Mouse (Mus musculus) hindbrain, embryonic 16.5 days (tissue): ENCODE data around the gene Cyp4f14. TPM values are rescaled to one million over a fixed set of nuclear protein-coding genes. Genes with fewer than 3 reads are reported as not detected.
"Not testable (repeated sequence)": the region's sequence is repeated elsewhere in the genome, so short reads cannot be mapped to it uniquely, and the experiment has no call there.

Experiments used
- ATAC-seq: fragments of 200-750 bp; cut with Nextera tagmentation; 2 replicates; pipeline ENCODE4 v1.8.0; 2017; ENCODE audit warnings: moderate TSS enrichment, moderate library complexity
- H3K27ac ChIP-seq: fragments of 300-500 bp; sonication (generic); 2 replicates; pipeline ENCODE4 v1.5.1; 2014; ENCODE audit warnings: low read depth, mild to moderate bottlenecking, control low read depth, low read length, moderate library complexity
- H3K27me3 ChIP-seq: fragments of 300-500 bp; sonication (generic); replicated peaks from 2 replicates; pipeline ENCODE4 v1.6.1; 2014; ENCODE audit warnings: low read length; ENCODE audit not compliant: control insufficient read depth, insufficient read depth
- H3K36me3 ChIP-seq: fragments of 300-500 bp; sonication (generic); 2 replicates; pipeline ENCODE4 v1.6.1; 2014; ENCODE audit warnings: mild to moderate bottlenecking, low read length, moderate library complexity, mixed read lengths; ENCODE audit not compliant: control insufficient read depth, insufficient read depth
- H3K4me1 ChIP-seq: fragments of 300-500 bp; sonication (generic); 2 replicates; pipeline ENCODE4 v1.6.1; 2014; ENCODE audit warnings: low read depth, low read length; ENCODE audit not compliant: control insufficient read depth, insufficient read depth
- H3K4me2 ChIP-seq: fragments of 300-500 bp; sonication (generic); 2 replicates; pipeline ENCODE4 v1.6.1; 2014; ENCODE audit warnings: mild to moderate bottlenecking, low read length, control low read depth, moderate library complexity
- H3K4me3 ChIP-seq: fragments of 300-500 bp; sonication (generic); 2 replicates; pipeline ENCODE4 v1.5.1; 2014; ENCODE audit warnings: mild to moderate bottlenecking, low read length, control low read depth, moderate library complexity
- H3K9ac ChIP-seq: fragments of 300-500 bp; sonication (generic); 2 replicates; pipeline ENCODE4 v1.6.1; 2014; ENCODE audit warnings: low read depth, mild to moderate bottlenecking, control low read depth, low read length, moderate library complexity
- H3K9me3 ChIP-seq: fragments of 300-500 bp; sonication (generic); 2 replicates; pipeline ENCODE4 v1.6.1; 2014; ENCODE audit warnings: mild to moderate bottlenecking, low read length, moderate library complexity; ENCODE audit not compliant: control insufficient read depth
- WGBS: fragments of 180-500 bp; shearing (Covaris S2); extraction: QIAGEN DNeasy Blood & Tissue Kit; methylation state at CpG from one replicate; pipeline ENCODE4 v1.1.7; 2014; 5-methylcytosine and 5-hydroxymethylcytosine counted together
- polyA plus RNA-seq: library from polyadenylated mRNA; unstranded; fragments of >200 nt; fragmentation: Nextera tagmentation; extraction: Ambion mirVana; gene quantifications from 2 replicates; pipeline ENCODE4 v1.2.1, GENCODE M21; 2015

Cyp4f14 gene
- polyA plus RNA-seq, 1 experiment from 2014 or later = not detected

DNA sequence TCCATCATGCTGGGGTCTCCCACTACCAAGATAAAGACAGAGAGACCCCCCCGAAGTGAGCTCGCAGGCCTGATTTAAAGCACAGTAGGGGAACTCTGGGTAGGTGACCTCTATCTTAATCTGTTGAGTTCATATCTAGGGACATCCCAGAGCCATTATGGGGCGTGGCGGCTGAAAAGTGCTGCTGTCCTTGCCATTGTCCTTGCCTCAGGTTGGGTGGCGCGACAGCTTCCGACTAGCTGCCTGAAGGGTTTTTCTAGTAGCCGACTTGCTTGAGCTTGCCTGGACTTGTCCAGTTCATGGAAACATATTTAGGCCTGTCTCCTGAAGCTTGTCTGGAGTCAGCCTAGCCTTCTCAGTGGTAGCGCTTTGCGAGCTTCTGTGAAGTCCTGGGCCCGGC, 38.4 kb downstream of the Cyp4f14 start:
- no peaks in the 10 kb centered on the region for H3K9me3 ChIP-seq
- no peak for ATAC-seq
- H3K4me2 ChIP-seq = no peak overlapping the region
- WGBS = 95% methylated on average over 11 of the region's 11 CpGs
- no peaks in the 10 kb centered on the region for H3K4me1 ChIP-seq
- H3K9ac ChIP-seq = no peak overlapping the region
- H3K27ac ChIP-seq = no peak overlapping the region
- H3K36me3 ChIP-seq = peaks cover 29% of the 10 kb centered on the region
- no peaks in the 10 kb centered on the region for H3K27me3 ChIP-seq
- H3K4me3 ChIP-seq = no peak overlapping the region

DNA sequence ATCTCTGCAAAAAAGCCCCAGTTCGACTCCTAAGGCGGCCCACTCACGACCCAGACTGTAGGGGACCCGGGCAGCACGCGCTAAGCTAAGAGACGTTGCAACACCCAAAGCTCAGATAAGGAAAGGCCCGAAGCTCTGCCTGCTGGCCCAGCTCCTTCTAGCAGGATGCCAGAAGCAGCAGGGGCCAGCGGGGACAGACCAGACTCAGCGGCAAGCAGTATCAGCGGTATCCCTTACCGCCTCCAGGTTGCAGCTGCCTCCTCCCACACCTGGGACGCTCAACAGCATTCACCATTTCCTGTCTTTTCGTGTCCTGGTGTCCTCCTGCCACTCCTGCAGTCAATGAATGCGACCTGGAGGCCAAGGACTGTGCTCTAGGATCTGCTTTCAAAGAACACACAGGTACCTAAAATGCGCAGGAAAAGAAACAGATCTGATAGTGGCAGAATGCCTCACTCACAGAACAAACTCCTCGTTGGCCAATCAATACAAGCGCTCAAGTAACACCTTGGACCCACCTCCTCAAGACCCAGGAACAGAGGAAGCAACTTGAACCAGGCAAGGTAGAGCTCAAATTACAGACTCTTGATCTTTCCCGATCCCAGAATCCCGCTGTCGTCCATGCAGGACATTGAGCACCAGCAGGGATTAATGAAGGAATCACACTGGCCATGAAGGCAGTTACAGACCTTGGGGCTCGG, 39.5 kb downstream of the Cyp4f14 start:
- Histone ChIP-seq H3K9ac (no peak overlapping the region), H3K27me3 (no peaks in the 10 kb centered on the region), H3K4me2 (no peak overlapping the region), H3K4me1 (no peaks in the 10 kb centered on the region), H3K27ac (no peak overlapping the region), H3K9me3 (no peaks in the 10 kb centered on the region), H3K36me3 (peaks cover 19% of the 10 kb centered on the region), H3K4me3 (no peak overlapping the region)
- no peak for ATAC-seq
- WGBS = 13% methylated on average over 22 of the region's 22 CpGs

DNA sequence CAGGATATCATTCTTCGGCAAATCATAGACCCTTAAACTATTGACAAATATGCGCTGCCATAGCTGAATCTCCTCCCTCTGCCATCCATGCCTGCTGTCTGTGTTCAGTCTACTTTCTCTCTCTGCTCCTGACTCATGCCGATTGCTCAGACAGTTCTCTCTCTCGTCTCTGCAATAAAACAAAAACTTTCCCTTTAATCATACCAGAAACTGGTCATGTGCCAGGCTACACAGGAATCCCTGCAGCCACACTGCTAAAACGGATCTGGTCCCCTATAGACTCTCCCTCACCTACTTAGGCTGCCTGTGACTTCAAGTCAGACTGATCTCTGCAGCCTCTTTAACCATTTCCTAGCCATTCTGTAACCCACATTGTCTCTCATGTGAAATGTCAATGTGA, 44.4 kb downstream of the Cyp4f14 start:
- H3K9ac ChIP-seq = no peak overlapping the region
- H3K4me1 ChIP-seq = no peaks in the 10 kb centered on the region
- no peaks in the 10 kb centered on the region for H3K9me3 ChIP-seq
- H3K27me3 ChIP-seq = no peaks in the 10 kb centered on the region
- no peak overlapping the region for H3K27ac ChIP-seq
- no peaks in the 10 kb centered on the region for H3K36me3 ChIP-seq
- no peak overlapping the region for H3K4me3 ChIP-seq
- ATAC-seq = no peak
- no peak overlapping the region for H3K4me2 ChIP-seq
- WGBS = 72% methylated on average over 5 of the region's 5 CpGs

DNA sequence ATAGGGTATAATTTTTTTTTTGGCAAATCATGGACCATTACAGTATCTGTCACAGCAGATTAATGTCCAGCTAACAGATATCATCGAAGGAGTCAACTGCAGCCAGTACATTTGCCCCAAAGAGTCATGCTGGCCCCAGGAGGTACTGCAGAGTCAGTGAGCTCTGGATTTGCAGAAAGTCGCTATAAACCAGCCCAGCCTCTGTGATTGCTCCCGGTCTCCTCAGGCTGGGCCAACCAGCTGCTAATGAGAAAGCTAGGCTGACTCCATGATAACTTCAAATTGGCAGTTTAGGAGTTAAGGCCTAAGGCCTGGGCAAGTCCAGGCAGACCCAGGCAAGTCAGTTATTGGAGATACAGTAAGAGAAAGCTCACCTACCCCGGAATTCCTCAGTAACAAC, 45.1 kb downstream of the Cyp4f14 start:
- Histone ChIP-seq H3K27ac (no peak overlapping the region), H3K4me3 (no peak overlapping the region), H3K4me2 (no peak overlapping the region), H3K9me3 (no peaks in the 10 kb centered on the region), H3K9ac (no peak overlapping the region), H3K4me1 (no peaks in the 10 kb centered on the region), H3K27me3 (no peaks in the 10 kb centered on the region), H3K36me3 (no peaks in the 10 kb centered on the region)
- no peak for ATAC-seq
- 87% methylated on average over 4 of the region's 4 CpGs for WGBS

DNA sequence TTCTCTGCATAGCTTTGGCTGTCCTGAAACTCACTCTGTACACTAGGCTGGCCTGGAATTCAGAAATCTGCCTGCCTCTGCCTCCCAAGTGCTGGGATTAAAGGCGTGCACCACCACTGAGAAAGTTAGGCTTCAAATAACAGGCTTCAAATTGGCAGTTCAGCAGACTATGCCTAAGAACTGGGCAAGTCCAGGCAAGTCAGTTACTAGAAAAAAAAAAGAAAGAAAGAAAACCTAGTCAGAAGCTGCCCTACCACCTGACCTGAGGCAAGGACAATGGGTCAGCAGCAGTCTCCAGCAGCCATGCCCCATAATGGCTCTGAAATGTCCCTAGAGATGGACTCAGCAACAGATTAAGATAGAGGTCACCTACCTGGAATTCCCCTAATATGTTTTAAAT, 45.7 kb downstream of the Cyp4f14 start:
- Histone ChIP-seq H3K9ac (no peak overlapping the region), H3K36me3 (no peaks in the 10 kb centered on the region), H3K9me3 (no peaks in the 10 kb centered on the region), H3K27me3 (no peaks in the 10 kb centered on the region), H3K4me2 (no peak overlapping the region), H3K4me1 (no peaks in the 10 kb centered on the region), H3K4me3 (no peak overlapping the region), H3K27ac (no peak overlapping the region)
- ATAC-seq = no peak
- 91% methylated on average over 1 of the region's 1 CpGs for WGBS

DNA sequence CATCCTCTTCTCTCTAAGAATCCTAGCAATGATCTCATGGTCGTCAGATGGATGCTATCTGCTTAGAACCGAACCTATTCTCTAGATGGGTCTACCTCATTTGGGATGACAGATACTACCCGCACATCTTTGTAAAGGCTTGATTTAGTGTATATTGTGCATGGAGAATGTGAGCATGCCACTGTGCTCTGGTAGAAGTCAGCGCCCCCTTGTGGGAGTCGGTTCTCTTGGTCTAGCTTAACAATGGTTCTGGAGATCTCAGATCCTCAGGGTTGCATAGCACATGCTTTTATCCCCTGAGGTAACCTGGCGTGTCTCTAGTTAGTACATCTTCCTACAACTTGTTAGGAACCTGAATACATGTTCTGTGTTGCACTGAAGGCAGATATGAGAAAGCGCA, 49.9 kb downstream of the Cyp4f14 start:
- H3K9ac ChIP-seq, H3K4me3 ChIP-seq, H3K27ac ChIP-seq, H3K27me3 ChIP-seq, H3K9me3 ChIP-seq, H3K36me3 ChIP-seq, H3K4me2 ChIP-seq, ATAC-seq, H3K4me1 ChIP-seq: not testable (repeated sequence)
- 59% methylated on average over 3 of the region's 7 CpGs for WGBS

DNA sequence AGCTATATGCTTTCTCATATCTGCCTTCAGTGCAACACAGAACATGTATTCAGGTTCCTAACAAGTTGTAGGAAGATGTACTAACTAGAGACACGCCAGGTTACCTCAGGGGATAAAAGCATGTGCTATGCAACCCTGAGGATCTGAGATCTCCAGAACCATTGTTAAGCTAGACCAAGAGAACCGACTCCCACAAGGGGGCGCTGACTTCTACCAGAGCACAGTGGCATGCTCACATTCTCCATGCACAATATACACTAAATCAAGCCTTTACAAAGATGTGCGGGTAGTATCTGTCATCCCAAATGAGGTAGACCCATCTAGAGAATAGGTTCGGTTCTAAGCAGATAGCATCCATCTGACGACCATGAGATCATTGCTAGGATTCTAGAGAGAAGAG, 60.4 kb downstream of the Cyp4f14 start:
- H3K4me2 ChIP-seq, H3K27ac ChIP-seq, H3K9me3 ChIP-seq, H3K9ac ChIP-seq, H3K4me3 ChIP-seq, H3K27me3 ChIP-seq, H3K4me1 ChIP-seq, ATAC-seq, H3K36me3 ChIP-seq: not testable (repeated sequence)
- WGBS = 78% methylated on average over 2 of the region's 6 CpGs

Other genes starting within 250 kb of the Cyp4f14 start
- 3.7 and 5.8 TPM in 2 replicates for gene Cyp4f15, start 231.7 kb downstream of the Cyp4f14 start, polyA plus RNA-seq
- 35.9 and 41.2 TPM in 2 replicates for gene Zfp871, start 129.1 kb downstream of the Cyp4f14 start, polyA plus RNA-seq
- 45.5 and 48.7 TPM in 2 replicates for gene Zfp811, start 107.4 kb downstream of the Cyp4f14 start, polyA plus RNA-seq
- 13.2 and 17.8 TPM in 2 replicates for gene Zfp799, start 87.1 kb downstream of the Cyp4f14 start, polyA plus RNA-seq
- 8.2 and 9.2 TPM in 2 replicates for gene Zfp870, start 25.7 kb downstream of the Cyp4f14 start, polyA plus RNA-seq
- 8.8 and 9.6 TPM in 2 replicates for gene Cyp4f13, start 30.1 kb upstream of the Cyp4f14 start, polyA plus RNA-seq
- gene Zfp472, start 48.5 kb upstream of the Cyp4f14 start, polyA plus RNA-seq = 6.5 and 6.9 TPM in 2 replicates
- gene Zfp952, start 75.8 kb upstream of the Cyp4f14 start, polyA plus RNA-seq = 18.6 and 19.4 TPM in 2 replicates
- 24.8 and 26.6 TPM in 2 replicates for gene Zfp763, start 116.1 kb upstream of the Cyp4f14 start, polyA plus RNA-seq
- gene 4921501E09Rik, start 150.7 kb upstream of the Cyp4f14 start, polyA plus RNA-seq = not detected in 2 replicates
- gene Zfp563, start 172.0 kb upstream of the Cyp4f14 start, polyA plus RNA-seq = 19.7 and 20.1 TPM in 2 replicates
- gene Morc2b, start 222.3 kb upstream of the Cyp4f14 start, polyA plus RNA-seq = 0.42 and 0.43 TPM in 2 replicates